Mouse (Mus musculus) layer of hippocampus, adult 9-10 months (tissue): ENCODE data around the gene Lcn2.

Source experiments
- DNase-seq: peaks from one replicate; pipeline ENCODE4 v3.0.0; 2022; ENCODE audit warnings: low spot score

The Lcn2 gene

GRCm38 (mm10) chr2:32342539-32343350 lies 45.3 kb downstream of the Lcn2 start:
- DNase-seq = no peak

GRCm38 (mm10) chr2:32342039-32342438 lies 46.0 kb downstream of the Lcn2 start:
- no peak for DNase-seq

- no peak for DNase-seq
These were observed 46.5 kb downstream of the Lcn2 start for GRCm38 (mm10) chr2:32341634-32341939.

GRCm38 (mm10) chr2:32340836-32341633 lies 47.0 kb downstream of the Lcn2 start:
- no peak for DNase-seq

- no peak for DNase-seq
These were observed 48.0 kb downstream of the Lcn2 start for GRCm38 (mm10) chr2:32339912-32340642.

GRCm38 (mm10) chr2:32335888-32336287 lies 52.2 kb downstream of the Lcn2 start:
- DNase-seq = no peak
